Mouse (Mus musculus) MEL (cell line): Measurements from ENCODE around the gene Dct. TPM values are rescaled to one million over a fixed set of nuclear protein-coding genes. Genes with fewer than 3 reads are reported as not detected.

Source experiments
- DNase-seq: peaks from one replicate; pipeline ENCODE4 v3.0.0; 2011; ENCODE audit warnings: low read depth, low spot score
- H3K27ac ChIP-seq: 2 replicates; pipeline ENCODE4 v1.5.1; 2012; ENCODE audit warnings: low read depth, mild to moderate bottlenecking, control low read depth, low read length, moderate library complexity; ENCODE audit not compliant: control insufficient read depth
- H3K27me3 ChIP-seq, 2 experiments: fragments of 150-350 bp in 1 of 2; sonication (generic) in 1 of 2; 2 replicates each; pipeline ENCODE4 v1.6.1; 2012; ENCODE audit warnings: low read length in 2 of 2, mild to moderate bottlenecking in 2 of 2, improper control_type of control experiment in 1 of 2, moderate library complexity in 1 of 2; ENCODE audit not compliant: insufficient read depth in 2 of 2, control insufficient read depth in 1 of 2
- H3K36me3 ChIP-seq, 2 experiments: 2 replicates each; pipeline ENCODE4 v1.6.1; 2012 to 2014; ENCODE audit warnings: low read length in 2 of 2, improper control_type of control experiment in 1 of 2, inconsistent platforms in 1 of 2, mild to moderate bottlenecking in 1 of 2; ENCODE audit not compliant: insufficient read depth in 2 of 2, control insufficient read depth in 1 of 2
- H3K4me1 ChIP-seq, 2 experiments: fragments of 150-350 bp in 1 of 2; sonication (generic) in 1 of 2; 2 replicates each; pipeline ENCODE4 v1.6.1; 2012; ENCODE audit warnings: low read length in 2 of 2, improper control_type of control experiment in 1 of 2, mild to moderate bottlenecking in 1 of 2; ENCODE audit not compliant: insufficient read depth in 2 of 2, control insufficient read depth in 1 of 2
- H3K4me3 ChIP-seq, 2 experiments: fragments of 150-350 bp in 1 of 2; sonication (generic) in 1 of 2; 2 replicates each; pipeline ENCODE4 v1.5.1; 2012; ENCODE audit warnings: low read depth in 2 of 2, low read length in 2 of 2, mild to moderate bottlenecking in 2 of 2, moderate library complexity in 2 of 2, control low read depth in 1 of 2, improper control_type of control experiment in 1 of 2; ENCODE audit not compliant: control insufficient read depth in 1 of 2, insufficient read depth in 1 of 2
- H3K79me2 ChIP-seq: 2 replicates; pipeline ENCODE4 v1.6.1; 2012; ENCODE audit warnings: mild to moderate bottlenecking, low read length, moderate library complexity; ENCODE audit not compliant: control insufficient read depth, poor library complexity, insufficient read depth
- H3K9ac ChIP-seq: 2 replicates; pipeline ENCODE4 v1.6.1; 2012; ENCODE audit warnings: low read depth, mild to moderate bottlenecking, control low read depth, low read length, moderate library complexity; ENCODE audit not compliant: control insufficient read depth, poor library complexity, severe bottlenecking
- H3K9me3 ChIP-seq: fragments of 150-350 bp; sonication (generic); replicated peaks from 2 replicates; pipeline ENCODE4 v1.6.1; 2012; ENCODE audit warnings: mild to moderate bottlenecking, low read length, improper control_type of control experiment, moderate library complexity; ENCODE audit not compliant: insufficient read depth
- BHLHE40 ChIP-seq: IDR thresholded peaks from 2 replicates; pipeline ENCODE4 v1.6.1; 2012; ENCODE audit warnings: low read depth, mild to moderate bottlenecking, inconsistent platforms, low read length, improper control_type of control experiment, borderline replicate concordance
- CHD1 ChIP-seq: IDR thresholded peaks from 2 replicates; pipeline ENCODE4 v1.6.1; 2012; ENCODE audit warnings: low read depth, mild to moderate bottlenecking, inconsistent platforms, low read length, improper control_type of control experiment
- CTCF ChIP-seq, 3 experiments: IDR thresholded peaks in 2 of 3; conservative IDR thresholded peaks in 1 of 3; 2 replicates each; pipeline ENCODE4 v1.5.1; 2011 to 2012; ENCODE audit warnings: low read length in 3 of 3, low read depth in 2 of 3, mild to moderate bottlenecking in 2 of 3, improper control_type of control experiment in 1 of 3, inconsistent platforms in 1 of 3, mixed read lengths in 1 of 3, moderate library complexity in 1 of 3; ENCODE audit not compliant: control insufficient read depth in 1 of 3, insufficient read depth in 1 of 3, poor library complexity in 1 of 3, severe bottlenecking in 1 of 3
- GATA1 ChIP-seq: IDR thresholded peaks from 2 replicates; pipeline ENCODE4 v1.6.1; 2011; ENCODE audit warnings: low read depth, low read length, improper control_type of control experiment
- JUND ChIP-seq: IDR thresholded peaks from 2 replicates; pipeline ENCODE4 v1.6.1; 2011; ENCODE audit warnings: low read depth, mild to moderate bottlenecking, improper control_type of control experiment, low read length
- MEF2A ChIP-seq: IDR thresholded peaks from 2 replicates; pipeline ENCODE4 v1.6.1; 2014; ENCODE audit warnings: low read depth, mild to moderate bottlenecking, inconsistent platforms, low read length, improper control_type of control experiment; ENCODE audit not compliant: poor library complexity, insufficient replicate concordance, severe bottlenecking; ENCODE audit errors: extremely low read depth
- MXI1 ChIP-seq: IDR thresholded peaks from 2 replicates; pipeline ENCODE4 v1.6.1; 2011; ENCODE audit warnings: mild to moderate bottlenecking, low read depth, low read length, improper control_type of control experiment
- MYC ChIP-seq: IDR thresholded peaks from 2 replicates; pipeline ENCODE4 v1.6.1; 2011; ENCODE audit warnings: low read depth, mild to moderate bottlenecking, low read length, improper control_type of control experiment, moderate library complexity
- POLR2AphosphoS2 ChIP-seq: IDR thresholded peaks from 2 replicates; pipeline ENCODE4 v1.6.1; 2011; ENCODE audit warnings: low read length, improper control_type of control experiment
- POLR2AphosphoS5 ChIP-seq: IDR thresholded peaks from 2 replicates; pipeline ENCODE4 v1.6.1; 2012; ENCODE audit warnings: low read depth, borderline replicate concordance, mild to moderate bottlenecking, inconsistent platforms, low read length, moderate library complexity, mixed read lengths
- RAD21 ChIP-seq: IDR thresholded peaks from 2 replicates; pipeline ENCODE4 v1.6.1; 2011; ENCODE audit warnings: mild to moderate bottlenecking, low read depth, low read length, improper control_type of control experiment
- TAL1 ChIP-seq: IDR thresholded peaks from 2 replicates; pipeline ENCODE4 v1.6.1; 2012; ENCODE audit warnings: mild to moderate bottlenecking, inconsistent platforms, low read length, moderate library complexity, mixed read lengths
- ZKSCAN1 ChIP-seq: IDR thresholded peaks from 2 replicates; pipeline ENCODE4 v1.6.1; 2012; ENCODE audit warnings: low read depth, mild to moderate bottlenecking, inconsistent platforms, low read length, improper control_type of control experiment, moderate library complexity
- ZMIZ1 ChIP-seq: IDR thresholded peaks from 2 replicates; pipeline ENCODE4 v1.6.1; 2012; ENCODE audit warnings: low read depth, mild to moderate bottlenecking, inconsistent platforms, low read length, improper control_type of control experiment, moderate library complexity
- polyA plus RNA-seq, 2 experiments: library from polyadenylated mRNA; stranded (reverse) in 1 of 2; unstranded in 1 of 2; fragments of >175 nt in 1 of 2; fragments of >200 nt in 1 of 2; gene quantifications; 2 replicates each; pipeline versions ENCODE4 v1.2.1 to v1.2.4; 2012; ENCODE audit warnings: low replicate concordance in 2 of 2, low read depth in 1 of 2; ENCODE audit not compliant: insufficient read length in 2 of 2, insufficient read depth in 1 of 2, missing spikeins in 1 of 2
- total RNA-seq: library from RNA; depleted of rRNA; stranded (reverse); fragments of 300-350 nt; gene quantifications from 2 replicates; pipeline ENCODE4 v1.2.3, GENCODE M21; 2012

Gene Dct
- total and polyA plus RNA-seq, 3 experiments, result 0.08 to 0.49 TPM; not detected in 1

- no peak for TF ChIP-seq MEF2A
- no peak for TF ChIP-seq BHLHE40
- no peak for TF ChIP-seq TAL1
- no peak for TF ChIP-seq ZKSCAN1
Observed at GRCm38 (mm10) chr14:118058581-118058886, 6.5 kb upstream of the Dct start (continued).

DNA sequence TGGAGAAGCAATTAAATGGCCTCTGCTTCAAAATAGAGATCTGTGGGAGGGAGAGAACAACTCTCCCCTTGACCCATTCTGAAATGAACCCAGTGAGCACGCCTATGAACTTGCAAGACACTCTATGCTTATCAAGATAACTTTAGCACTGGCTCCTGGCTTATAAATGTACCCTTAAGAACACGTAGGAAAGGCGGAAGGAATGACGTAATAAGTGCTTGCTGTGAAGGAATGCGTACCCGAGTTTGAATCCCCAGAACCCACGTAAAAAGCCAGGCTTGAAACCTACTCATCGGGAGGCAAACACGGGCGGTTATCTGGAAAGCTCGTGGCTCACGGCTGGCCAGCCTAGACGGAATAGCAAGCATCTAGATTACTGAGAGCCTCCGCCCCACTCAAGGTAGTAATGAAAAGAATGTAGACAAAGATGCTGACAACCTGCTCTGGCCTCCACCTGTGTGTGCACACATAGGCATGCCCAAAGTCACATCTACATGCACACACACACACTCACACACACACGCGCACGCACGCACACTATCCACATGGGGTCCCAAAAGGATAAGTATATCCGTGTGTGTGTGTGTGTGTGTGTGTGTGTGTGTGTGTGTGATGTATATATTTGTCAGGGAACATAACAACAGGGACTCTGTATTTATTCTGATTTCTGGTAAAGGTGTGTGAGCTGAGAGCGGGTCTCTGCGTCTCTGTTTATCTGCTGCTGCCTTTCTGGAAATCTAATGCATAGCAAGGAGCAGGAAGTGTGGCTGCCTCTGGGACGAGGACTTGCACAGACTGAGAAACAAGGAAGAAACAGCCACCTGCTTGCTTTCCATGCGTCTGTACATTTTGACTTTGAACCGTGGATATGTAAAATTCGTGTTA is 5.9 kb upstream of the Dct start:
- Histone ChIP-seq H3K36me3 (no peaks in the 10 kb centered on the region), H3K27me3 (no peaks in the 10 kb centered on the region), H3K4me3 (no peak overlapping the region), H3K79me2 (no peaks in the 10 kb centered on the region), H3K9ac (no peak overlapping the region), H3K27ac (no peak overlapping the region), H3K4me1 (no peaks in the 10 kb centered on the region), H3K9me3 (no peaks in the 10 kb centered on the region)
- TF ChIP-seq CTCF (IDR thresholded peaks at IDR 0.05 in 2 of 3, conservative IDR thresholded peaks at IDR 0.05 in 1 of 3; ENCODE audit: control insufficient read depth in 1 of 3, insufficient read depth in 1 of 3, low read depth in 2 of 3, low read length in 3 of 3, poor library complexity in 1 of 3, severe bottlenecking in 1 of 3) (no peak), RAD21 (no peak), GATA1 (no peak), ZKSCAN1 (no peak)
- no peak for DNase-seq

DNA sequence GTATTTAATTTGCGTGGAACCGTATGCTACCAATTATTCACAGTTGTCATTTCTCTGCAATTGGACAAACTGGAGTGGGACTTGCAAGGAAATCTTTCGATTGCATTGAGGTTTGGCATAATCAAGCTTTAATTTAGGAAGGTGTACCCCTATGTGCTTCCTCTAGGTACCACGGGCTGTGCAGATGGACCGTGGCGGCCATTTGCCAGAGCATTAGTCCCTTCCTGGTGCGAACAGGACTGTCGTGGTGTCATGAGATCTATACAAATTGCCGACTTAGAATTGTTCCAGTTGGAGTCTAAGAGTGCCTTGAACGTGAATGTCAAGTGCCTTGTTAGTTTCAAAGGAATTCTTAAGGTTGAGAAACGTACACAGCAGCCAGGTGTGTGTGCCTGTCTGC is 726 bp upstream of the Dct start:
- no peaks in the 10 kb centered on the region for H3K27me3 ChIP-seq
- no peak for TF ChIP-seq ZMIZ1
- TF ChIP-seq CHD1, result no peak
- no peak for TF ChIP-seq POLR2AphosphoS5
- TF ChIP-seq POLR2AphosphoS2, result no peak
- no peak for TF ChIP-seq MYC
- no peak for TF ChIP-seq MXI1
- no peak for TF ChIP-seq JUND
- H3K36me3 ChIP-seq, result no peaks in the 10 kb centered on the region
- no peak for DNase-seq
- no peak overlapping the region for H3K9ac ChIP-seq
- no peaks in the 10 kb centered on the region for H3K9me3 ChIP-seq
- H3K27ac ChIP-seq, result no peak overlapping the region
- H3K4me3 ChIP-seq, result no peak overlapping the region
- no peaks in the 10 kb centered on the region for H3K79me2 ChIP-seq
- H3K4me1 ChIP-seq, result no peaks in the 10 kb centered on the region
